Mouse (Mus musculus): ENCODE measurements around the gene Fry. TPM values are rescaled to one million over a fixed set of nuclear protein-coding genes. Genes with fewer than 3 reads are reported as not detected.

Fry gene
- polyA plus RNA-seq, 1 experiment from 2014 or later: 35.4 TPM

DNA sequence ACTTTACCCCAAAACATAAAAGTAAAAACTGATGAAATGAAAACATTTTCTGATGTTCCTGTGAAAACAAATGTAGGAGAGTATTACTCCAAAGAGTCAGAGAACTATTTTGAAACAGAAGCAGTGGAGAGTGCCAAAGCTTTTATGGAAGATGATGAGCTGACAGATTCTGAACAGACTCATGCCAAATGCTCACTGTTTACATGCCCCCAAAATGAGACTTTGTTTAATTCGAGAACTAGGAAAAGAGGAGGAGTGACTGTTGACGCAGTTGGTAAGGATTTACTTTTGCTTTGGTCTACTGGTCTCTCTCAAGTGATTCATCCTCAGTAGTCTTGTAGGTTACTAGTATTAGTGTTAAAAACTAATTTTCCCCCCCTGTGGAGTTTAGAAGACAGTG is 424.7 kb downstream of the Fry start:
- Histone ChIP-seq H3K27me3 (no peaks in the 10 kb centered on the region), H3K4me3 (replicated peaks) (no peak overlapping the region), H3K36me3 (peaks cover 22% of the 10 kb centered on the region), H3K4me2 (replicated peaks) (no peak overlapping the region), H3K9me3 (0 out of 2 replicates have a peak, but pooled peaks cover 3% of the 10 kb centered on the region), H3K4me1 (replicated peaks) (no peaks in the 10 kb centered on the region), H3K27ac (no peak overlapping the region), H3K9ac (replicated peaks) (no peak overlapping the region)
- 96% methylated on average over 2 of the region's 2 CpGs for WGBS
- ATAC-seq: no peak

Other genes starting within 250 kb of the Fry start
- gene Rxfp2, start 100.0 kb upstream of the Fry start, polyA plus RNA-seq (2015; fragmentation: Nextera tagmentation; extraction: Ambion mirVana): 0.43 and 0.58 TPM in 2 replicates